Mouse (Mus musculus) heart, embryonic 12.5 days (tissue): ENCODE data around the gene Fam53b. TPM values are rescaled to one million over a fixed set of nuclear protein-coding genes. Genes with fewer than 3 reads are reported as not detected.

ENCODE experiments used
- ATAC-seq: fragments of 200-750 bp; cut with Nextera tagmentation; 2 replicates; pipeline ENCODE4 v1.8.0; 2017; ENCODE audit warnings: moderate TSS enrichment, moderate library complexity; ENCODE audit not compliant: insufficient number of reproducible peaks, low FRiP score
- H3K27ac ChIP-seq: fragments of 300-500 bp; sonication (generic); 2 replicates; pipeline ENCODE4 v1.5.1; 2016; ENCODE audit warnings: mild to moderate bottlenecking, moderate library complexity; ENCODE audit not compliant: poor library complexity, severe bottlenecking
- H3K27me3 ChIP-seq: fragments of 300-500 bp; sonication (generic); replicated peaks from 2 replicates; pipeline ENCODE4 v1.6.1; 2016; ENCODE audit warnings: mild to moderate bottlenecking, moderate library complexity
- H3K36me3 ChIP-seq: fragments of 300-500 bp; sonication (generic); 2 replicates; pipeline ENCODE4 v1.6.1; 2016; ENCODE audit warnings: mild to moderate bottlenecking, moderate library complexity
- H3K4me1 ChIP-seq: fragments of 300-500 bp; sonication (generic); replicated peaks from 2 replicates; pipeline ENCODE4 v1.6.1; 2016; ENCODE audit warnings: mild to moderate bottlenecking
- H3K4me2 ChIP-seq: fragments of 300-500 bp; sonication (generic); 2 replicates; pipeline ENCODE4 v1.6.1; 2016; ENCODE audit warnings: mild to moderate bottlenecking, moderate library complexity
- H3K4me3 ChIP-seq: fragments of 300-500 bp; sonication (generic); 2 replicates; pipeline ENCODE4 v1.5.1; 2016; ENCODE audit warnings: mild to moderate bottlenecking
- H3K9ac ChIP-seq: fragments of 300-500 bp; sonication (generic); 2 replicates; pipeline ENCODE4 v1.6.1; 2016; ENCODE audit warnings: mild to moderate bottlenecking, moderate library complexity
- H3K9me3 ChIP-seq: fragments of 300-500 bp; sonication (generic); replicated peaks from 2 replicates; pipeline ENCODE4 v1.6.1; 2016; ENCODE audit warnings: mild to moderate bottlenecking, moderate library complexity
- WGBS: fragments of 180-500 bp; shearing (Covaris S2); methylation state at CpG from one replicate; pipeline ENCODE4 v1.1.7; 2016; 5-methylcytosine and 5-hydroxymethylcytosine counted together
- polyA plus RNA-seq: library from polyadenylated mRNA; unstranded; fragments of >200 nt; fragmentation: Nextera tagmentation; extraction: Ambion mirVana; gene quantifications from 2 replicates; pipeline ENCODE4 v1.2.1, GENCODE M21; 2016

Fam53b gene
- polyA plus RNA-seq, 1 experiment from 2014 or later, result 17.0 TPM

- Histone ChIP-seq H3K4me1 (peaks cover 7% of the 10 kb centered on the region; the same call in 1 of the 2 replicates), H3K36me3 (no peaks in the 10 kb centered on the region), H3K4me2 (no peak overlapping the region), H3K9ac (no peak overlapping the region), H3K9me3 (peaks cover 4% of the 10 kb centered on the region; the same call in 1 of the 2 replicates), H3K27ac (no peak overlapping the region), H3K27me3 (no peaks in the 10 kb centered on the region), H3K4me3 (no peak overlapping the region)
- no peak for ATAC-seq
- 84% methylated on average over 3 of the region's 3 CpGs for WGBS
Measured at GRCm38 (mm10) chr7:132702024-132702423, 111.7 kb downstream of the Fam53b start.

- Histone ChIP-seq H3K27me3 (no peaks in the 10 kb centered on the region), H3K4me2 (no peak overlapping the region), H3K4me3 (no peak overlapping the region), H3K36me3 (no peaks in the 10 kb centered on the region), H3K4me1 (peaks cover 7% of the 10 kb centered on the region; the same call in 1 of the 2 replicates), H3K27ac (no peak overlapping the region), H3K9ac (no peak overlapping the region), H3K9me3 (peaks cover 4% of the 10 kb centered on the region; the same call in 1 of the 2 replicates)
- ATAC-seq, result no peak
- 82% methylated on average over 3 of the region's 3 CpGs for WGBS
Measured at GRCm38 (mm10) chr7:132701412-132701811, 112.3 kb downstream of the Fam53b start.

DNA sequence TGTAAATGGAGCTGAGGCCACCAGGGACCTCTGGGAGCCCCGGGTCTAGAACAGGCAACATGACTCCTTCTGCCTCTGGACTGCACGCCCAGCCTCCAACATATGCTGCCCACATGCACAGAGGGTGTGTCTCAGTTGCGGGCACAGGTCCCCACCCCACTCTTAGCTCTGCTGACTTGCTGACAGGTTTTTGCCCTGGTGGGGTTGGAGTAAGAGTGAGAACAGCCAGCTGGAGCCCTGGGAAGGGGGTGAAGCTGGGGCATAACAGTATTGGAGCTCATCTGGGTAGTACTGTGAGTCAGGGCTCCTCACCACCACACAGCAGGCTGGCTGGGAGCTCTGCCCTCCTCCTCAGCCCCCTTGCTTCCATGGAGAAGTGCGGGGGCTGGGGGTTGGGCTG lies 113.6 kb downstream of the Fam53b start:
- Histone ChIP-seq H3K4me2 (no peak overlapping the region), H3K4me1 (peaks cover 7% of the 10 kb centered on the region; the same call in 1 of the 2 replicates), H3K9ac (no peak overlapping the region), H3K36me3 (no peaks in the 10 kb centered on the region), H3K27ac (no peak overlapping the region), H3K9me3 (peaks cover 4% of the 10 kb centered on the region; the same call in 1 of the 2 replicates), H3K27me3 (no peaks in the 10 kb centered on the region), H3K4me3 (no peak overlapping the region)
- ATAC-seq, result 0 out of 2 replicates have a peak, but pooled peaks have one; percentile 43
- WGBS, result 71% methylated on average over 4 of the region's 4 CpGs

DNA sequence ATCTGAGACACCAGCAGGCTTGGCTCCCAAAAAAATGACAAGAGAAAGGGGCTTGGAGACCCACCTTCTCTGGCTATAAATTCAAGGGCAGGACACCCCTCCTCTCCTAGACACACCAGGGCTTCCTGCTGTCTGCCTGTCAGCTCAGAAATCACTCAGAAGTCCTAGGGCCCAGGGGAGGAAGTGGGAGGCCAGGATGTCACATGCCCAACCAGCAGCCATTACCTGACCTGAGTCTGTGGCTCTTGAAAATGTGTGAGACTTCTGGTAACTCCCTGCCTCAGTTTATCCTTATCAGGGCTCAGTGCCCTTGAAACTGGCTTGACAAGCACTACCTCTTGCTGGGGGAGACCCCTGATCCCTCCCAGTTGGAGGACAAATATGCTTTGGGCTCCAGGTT lies 114.0 kb downstream of the Fam53b start:
- no peak overlapping the region for H3K4me2 ChIP-seq

DNA sequence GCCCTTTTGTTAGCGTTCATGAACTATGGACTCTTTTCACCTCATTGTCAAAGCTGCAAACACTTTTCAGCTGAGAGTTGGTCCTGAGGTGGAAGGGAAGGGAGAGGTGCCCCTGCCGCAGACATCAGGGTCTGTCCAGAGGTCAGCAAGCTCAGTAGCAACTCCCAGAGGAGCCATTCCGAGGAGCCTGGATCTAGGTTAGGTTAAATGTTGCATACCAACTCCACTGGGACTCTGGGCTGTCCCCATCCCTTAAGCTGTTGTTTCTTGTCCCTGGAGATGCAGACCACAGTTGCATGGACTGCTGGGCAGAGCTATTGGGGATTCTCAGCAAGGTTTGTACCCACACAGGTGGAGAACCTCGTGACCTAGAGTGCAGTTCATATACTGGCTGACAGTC lies 114.5 kb downstream of the Fam53b start:
- peaks cover 8% of the 10 kb centered on the region; the same call in 1 of the 2 replicates for H3K9me3 ChIP-seq
- no peaks in the 10 kb centered on the region for H3K27me3 ChIP-seq
- no peak for ATAC-seq
- H3K9ac ChIP-seq, result no peak overlapping the region
- no peak overlapping the region for H3K27ac ChIP-seq
- no peak overlapping the region for H3K4me2 ChIP-seq
- peaks cover 7% of the 10 kb centered on the region; the same call in 1 of the 2 replicates for H3K4me1 ChIP-seq
- no peak overlapping the region for H3K4me3 ChIP-seq
- 74% methylated on average over 4 of the region's 4 CpGs for WGBS
- H3K36me3 ChIP-seq, result no peaks in the 10 kb centered on the region; the same call in 1 of the 2 replicates

More for the DNA sequence above, 114.0 kb downstream of the Fam53b start:
- no peak overlapping the region for H3K9ac ChIP-seq
- H3K4me1 ChIP-seq, result peaks cover 7% of the 10 kb centered on the region; the same call in 1 of the 2 replicates
- no peak overlapping the region for H3K4me3 ChIP-seq
- peaks cover 6% of the 10 kb centered on the region; the same call in 1 of the 2 replicates for H3K9me3 ChIP-seq
- no peak overlapping the region for H3K27ac ChIP-seq
- H3K27me3 ChIP-seq, result no peaks in the 10 kb centered on the region
- H3K36me3 ChIP-seq, result no peaks in the 10 kb centered on the region; the same call in 1 of the 2 replicates
- no peak for ATAC-seq

GRCm38 (mm10) chr7:132698737-132699136 lies 114.9 kb downstream of the Fam53b start:
- H3K4me1 ChIP-seq, result peaks cover 7% of the 10 kb centered on the region; the same call in 1 of the 2 replicates
- no peaks in the 10 kb centered on the region; the same call in 1 of the 2 replicates for H3K36me3 ChIP-seq
- H3K9ac ChIP-seq, result no peak overlapping the region
- no peak overlapping the region for H3K27ac ChIP-seq
- no peak overlapping the region for H3K4me2 ChIP-seq
- H3K4me3 ChIP-seq, result no peak overlapping the region
- no peak for ATAC-seq
- peaks cover 8% of the 10 kb centered on the region; the same call in 1 of the 2 replicates for H3K9me3 ChIP-seq
- no peaks in the 10 kb centered on the region for H3K27me3 ChIP-seq
- 86% methylated on average over 4 of the region's 4 CpGs for WGBS

DNA sequence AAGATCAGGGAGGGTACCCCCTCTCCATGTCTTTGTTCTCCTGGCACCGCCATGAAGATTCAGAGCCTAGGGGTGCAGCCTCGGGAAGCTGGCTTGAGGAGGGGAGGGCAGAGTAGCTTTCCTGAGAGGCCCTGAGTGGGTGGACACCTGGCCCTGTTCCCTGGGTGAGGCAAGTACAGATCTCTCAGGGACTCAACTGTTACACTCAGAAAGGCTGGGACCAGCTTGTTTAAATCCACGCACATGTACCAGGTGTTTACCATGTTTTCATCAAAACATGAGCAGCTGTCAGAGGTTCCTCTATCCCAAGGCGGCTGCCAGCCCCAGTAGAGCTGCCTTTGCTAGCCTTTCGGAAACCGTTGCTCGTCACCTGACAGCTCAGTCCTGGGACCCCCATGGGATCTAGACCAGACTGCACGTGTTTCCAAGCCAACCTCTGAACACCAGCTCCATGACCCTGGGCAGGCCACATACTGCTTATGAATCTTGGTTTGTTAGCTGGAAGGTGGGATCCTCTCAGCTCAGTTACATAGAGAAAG lies 116.4 kb downstream of the Fam53b start:
- Histone ChIP-seq H3K4me1 (peaks cover 7% of the 10 kb centered on the region; the same call in 1 of the 2 replicates), H3K27ac (no peak overlapping the region), H3K9me3 (peaks cover 8% of the 10 kb centered on the region; the same call in 1 of the 2 replicates), H3K4me2 (no peak overlapping the region), H3K36me3 (no peaks in the 10 kb centered on the region; the same call in 1 of the 2 replicates), H3K4me3 (no peak overlapping the region), H3K27me3 (no peaks in the 10 kb centered on the region), H3K9ac (no peak overlapping the region)
- ATAC-seq, result no peak
- 79% methylated on average over 8 of the region's 8 CpGs for WGBS

- Histone ChIP-seq H3K9me3 (0 out of 2 replicates have a peak, but pooled peaks cover 4% of the 10 kb centered on the region), H3K27me3 (no peaks in the 10 kb centered on the region), H3K36me3 (no peaks in the 10 kb centered on the region; the same call in 1 of the 2 replicates), H3K4me2 (no peak overlapping the region), H3K4me3 (no peak overlapping the region), H3K9ac (no peak overlapping the region), H3K27ac (no peak overlapping the region), H3K4me1 (peaks cover 16% of the 10 kb centered on the region)
- ATAC-seq, result no peak
- 89% methylated on average over 2 of the region's 2 CpGs for WGBS
Measured at GRCm38 (mm10) chr7:132693561-132693960, 120.1 kb downstream of the Fam53b start.

DNA sequence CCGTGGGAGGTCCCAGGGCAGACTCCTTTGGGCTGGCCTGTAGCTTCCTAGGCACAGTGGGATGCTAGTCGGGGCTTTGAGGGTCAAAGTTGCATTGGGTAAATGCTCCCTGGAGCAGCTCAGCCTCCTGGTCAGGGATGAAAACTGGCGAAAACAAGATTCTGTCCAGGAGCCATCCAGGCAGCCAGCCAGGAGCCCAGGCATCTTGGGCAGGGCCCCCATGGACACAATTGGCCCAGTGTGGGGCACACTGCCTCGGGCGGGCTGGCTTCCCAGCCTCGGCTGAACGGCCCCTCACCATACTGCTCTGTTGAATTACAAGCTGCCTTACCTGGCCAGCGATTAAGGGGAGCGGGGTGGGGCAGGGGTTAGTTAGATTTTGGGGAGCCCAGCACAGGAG lies 121.0 kb downstream of the Fam53b start:
- ATAC-seq, result no peak
- H3K9me3 ChIP-seq, result 0 out of 2 replicates have a peak, but pooled peaks cover 4% of the 10 kb centered on the region
- WGBS, result 75% methylated on average over 9 of the region's 9 CpGs

GRCm38 (mm10) chr7:132690716-132691472 lies 122.8 kb downstream of the Fam53b start:
- Histone ChIP-seq H3K9ac (no peak overlapping the region), H3K9me3 (0 out of 2 replicates have a peak, but pooled peaks cover 4% of the 10 kb centered on the region), H3K27ac (no peak overlapping the region), H3K4me3 (no peak overlapping the region), H3K36me3 (no peaks in the 10 kb centered on the region; the same call in 1 of the 2 replicates), H3K4me1 (peaks cover 38% of the 10 kb centered on the region), H3K27me3 (no peaks in the 10 kb centered on the region), H3K4me2 (no peak overlapping the region)
- no peak for ATAC-seq
- WGBS, result 83% methylated on average over 14 of the region's 14 CpGs

More for the DNA sequence above, 121.0 kb downstream of the Fam53b start:
- H3K27ac ChIP-seq, result no peak overlapping the region
- H3K27me3 ChIP-seq, result no peaks in the 10 kb centered on the region
- H3K36me3 ChIP-seq, result no peaks in the 10 kb centered on the region; the same call in 1 of the 2 replicates
- H3K4me2 ChIP-seq, result no peak overlapping the region
- no peak overlapping the region for H3K4me3 ChIP-seq
- H3K9ac ChIP-seq, result no peak overlapping the region
- H3K4me1 ChIP-seq, result peaks cover 24% of the 10 kb centered on the region

DNA sequence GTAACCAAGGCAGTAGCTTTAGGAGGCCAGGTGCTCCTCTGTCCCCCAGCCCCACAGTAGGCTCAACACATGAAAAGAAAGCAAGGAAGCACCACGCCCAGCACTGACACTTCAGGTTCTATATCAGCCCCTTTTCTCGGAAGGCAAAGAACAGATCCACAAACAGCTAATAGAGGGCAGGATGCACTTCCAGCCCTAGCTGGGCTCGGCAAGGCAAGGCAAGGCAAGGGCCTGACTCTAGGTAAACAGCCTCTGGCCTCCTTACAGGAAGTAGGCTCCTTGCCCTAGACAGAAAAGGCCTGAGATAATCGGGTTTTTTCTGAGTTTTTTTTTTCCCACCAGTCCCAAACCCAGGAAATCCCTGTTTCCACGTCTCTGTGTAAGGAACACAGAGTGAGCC lies 124.0 kb downstream of the Fam53b start:
- no peaks in the 10 kb centered on the region for H3K27me3 ChIP-seq
- ATAC-seq, result peak; percentile 54; the same call in 1 of the 2 replicates
- H3K36me3 ChIP-seq, result no peaks in the 10 kb centered on the region; the same call in 1 of the 2 replicates
- H3K9me3 ChIP-seq, result 0 out of 2 replicates have a peak, but pooled peaks cover 3% of the 10 kb centered on the region
- no peak overlapping the region for H3K9ac ChIP-seq
- peak overlapping the region; percentile 57 for H3K27ac ChIP-seq
- H3K4me2 ChIP-seq, result no peak overlapping the region
- H3K4me3 ChIP-seq, result no peak overlapping the region
- 45% methylated on average over 5 of the region's 5 CpGs for WGBS
- peaks cover 38% of the 10 kb centered on the region for H3K4me1 ChIP-seq
